Mouse (Mus musculus) brain, embryonic 18.5 days (tissue): ENCODE data around the gene Fshr.

ENCODE experiments used
- DNase-seq: peaks from one replicate; pipeline ENCODE4 v3.0.0-alpha.2; 2012; ENCODE audit warnings: low read depth, low spot score

Gene Fshr

DNA sequence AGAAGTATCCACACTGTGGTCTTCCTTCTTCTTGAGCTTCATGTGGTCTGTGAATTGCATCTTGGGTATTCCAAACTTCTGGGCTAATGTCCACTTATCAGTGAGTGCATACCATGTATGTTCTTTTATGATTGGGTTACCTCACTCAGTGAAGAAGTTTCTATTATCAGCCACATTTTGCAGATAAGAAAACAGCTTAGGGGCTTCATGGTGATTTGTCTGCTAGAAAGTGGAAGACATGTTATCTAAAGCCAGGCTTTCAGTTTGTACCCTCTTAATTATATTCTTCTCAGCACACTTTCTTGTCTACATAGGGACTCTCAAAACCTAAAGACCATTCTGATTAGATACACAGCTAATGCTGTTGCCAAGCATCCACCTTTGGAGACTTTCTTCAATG lies 165.8 kb downstream of the Fshr start:
- DNase-seq: no peak

DNA sequence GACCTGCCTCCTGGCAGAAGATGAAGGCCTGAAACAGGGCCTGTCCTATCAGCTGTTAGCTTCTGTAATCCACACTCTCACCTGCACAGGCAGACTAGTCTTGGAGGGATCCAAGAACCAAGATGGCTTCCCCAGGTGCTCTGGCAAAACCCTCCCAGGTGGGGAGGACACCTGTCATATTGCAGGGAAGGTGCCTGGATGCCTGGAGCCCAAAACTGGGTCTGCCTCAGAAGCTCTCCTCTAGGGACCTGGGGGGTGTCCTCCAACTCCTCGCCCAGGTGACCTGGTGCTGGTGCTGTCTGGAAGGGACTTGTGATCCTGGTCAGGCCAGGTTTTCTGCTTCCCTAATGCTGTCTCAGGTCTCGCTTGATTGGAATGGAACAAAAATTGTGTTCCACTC lies 167.5 kb downstream of the Fshr start:
- DNase-seq: no peak

DNA sequence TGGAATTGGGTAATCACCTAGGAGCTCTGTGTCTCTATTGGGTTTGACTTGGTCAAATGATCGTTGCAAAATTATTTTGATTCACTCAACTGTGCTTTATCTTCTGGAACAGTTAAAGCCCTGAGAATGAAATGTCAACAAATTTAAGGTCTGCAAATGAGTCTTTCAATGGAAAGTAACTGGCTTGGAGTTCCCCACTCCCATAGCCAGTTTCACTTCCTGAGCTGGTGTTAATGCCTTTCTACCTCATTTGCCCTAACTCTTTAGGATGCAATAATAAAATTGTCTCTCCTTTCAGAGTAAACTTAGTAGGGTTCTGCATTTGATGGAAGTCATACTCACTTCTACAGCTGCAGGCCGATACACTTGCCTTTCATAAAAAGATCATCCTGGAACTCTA lies 181.0 kb downstream of the Fshr start:
- no peak for DNase-seq

DNA sequence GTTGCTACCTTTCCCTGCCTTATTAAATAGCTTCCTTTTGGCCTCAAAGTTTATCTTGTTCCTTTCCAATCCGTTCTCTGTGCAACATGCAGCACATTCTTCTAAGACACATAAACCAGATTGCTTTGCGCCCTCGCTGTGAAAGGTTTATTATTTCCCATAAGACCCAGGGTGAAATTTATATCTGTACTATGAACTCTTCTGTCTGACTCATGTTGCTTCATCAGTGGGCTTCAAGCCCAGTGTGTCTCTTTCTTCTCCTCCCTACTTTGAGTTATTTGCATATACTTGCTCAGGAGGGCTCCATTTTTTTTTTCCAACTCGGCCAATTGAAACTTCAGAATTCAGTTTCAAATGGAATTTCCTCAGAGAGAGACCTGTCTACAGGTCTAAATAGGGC lies 183.5 kb downstream of the Fshr start:
- no peak for DNase-seq

DNA sequence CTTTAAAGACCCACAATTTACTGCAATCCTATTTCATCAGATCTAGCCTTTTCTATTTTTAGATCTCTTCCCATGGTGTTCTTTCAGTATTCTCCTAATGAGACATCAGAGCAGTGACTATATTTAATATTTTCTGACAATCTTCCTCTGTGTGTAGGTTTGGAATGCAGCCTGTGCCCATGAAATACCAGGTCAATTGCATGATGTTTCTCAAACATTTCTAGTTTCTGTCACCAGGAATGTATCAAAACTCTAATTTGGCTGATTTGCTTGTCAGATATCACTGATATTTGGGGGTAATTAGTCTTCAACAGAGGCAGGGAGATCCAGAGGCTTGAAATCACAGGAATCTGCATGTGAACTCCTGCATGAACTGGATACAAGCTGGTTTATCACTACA lies 186.8 kb downstream of the Fshr start:
- no peak for DNase-seq

DNA sequence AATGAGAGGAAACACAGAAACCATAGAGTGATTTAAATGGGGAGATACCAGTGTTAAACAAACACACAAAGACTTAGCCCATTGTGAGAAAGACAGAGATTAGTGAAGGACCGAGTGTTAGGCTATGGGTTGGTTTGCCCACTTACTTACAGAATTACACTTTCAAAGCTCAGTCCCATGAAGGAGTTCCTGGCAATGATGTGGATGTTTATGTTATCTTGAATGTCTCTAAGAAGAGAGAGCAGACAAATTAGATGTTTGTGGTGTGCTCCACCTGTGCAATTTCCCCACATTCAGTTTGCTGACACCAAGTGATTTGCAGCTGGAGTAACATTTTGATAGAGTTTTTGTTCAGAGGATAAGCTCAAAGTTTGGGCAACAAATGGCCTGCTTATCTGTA lies 191.4 kb downstream of the Fshr start:
- no peak for DNase-seq

DNA sequence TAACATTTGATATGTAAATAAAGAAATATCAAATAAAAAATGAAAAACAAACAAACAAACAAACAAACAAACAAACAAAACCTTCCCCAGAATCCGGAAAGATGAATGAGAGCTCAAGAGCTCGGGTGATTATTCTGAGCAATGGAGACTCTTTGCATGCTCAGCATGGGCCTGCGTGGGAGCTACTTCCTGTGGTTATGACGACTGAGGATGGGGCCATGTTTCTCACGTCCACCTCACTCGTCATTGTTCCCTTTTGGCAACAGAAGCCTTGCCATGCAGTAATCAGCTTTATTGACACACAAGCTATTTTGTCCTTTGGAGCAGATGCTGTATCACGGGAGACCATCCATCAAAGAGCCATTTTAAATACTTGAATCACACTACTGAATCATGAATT lies 191.8 kb downstream of the Fshr start:
- DNase-seq: no peak

DNA sequence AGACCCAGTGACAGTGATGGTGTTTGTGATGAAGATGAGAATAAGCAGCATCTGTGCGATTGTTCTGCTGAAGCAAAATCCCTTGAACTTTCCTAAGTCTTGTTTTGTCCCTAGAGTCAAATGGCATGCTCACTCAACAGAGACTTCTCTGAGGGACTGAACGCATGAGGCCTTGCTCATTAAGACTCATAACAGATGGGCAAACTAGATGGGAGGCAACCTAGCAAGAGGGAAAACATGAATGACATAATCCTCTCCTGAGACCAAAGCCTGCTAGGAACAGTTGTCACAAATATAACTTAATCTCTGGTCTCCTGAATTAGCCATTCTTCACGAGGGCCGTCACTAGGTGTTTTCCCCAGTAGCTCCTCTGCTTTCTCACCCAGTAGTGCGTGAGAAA lies 194.5 kb downstream of the Fshr start:
- no peak for DNase-seq

DNA sequence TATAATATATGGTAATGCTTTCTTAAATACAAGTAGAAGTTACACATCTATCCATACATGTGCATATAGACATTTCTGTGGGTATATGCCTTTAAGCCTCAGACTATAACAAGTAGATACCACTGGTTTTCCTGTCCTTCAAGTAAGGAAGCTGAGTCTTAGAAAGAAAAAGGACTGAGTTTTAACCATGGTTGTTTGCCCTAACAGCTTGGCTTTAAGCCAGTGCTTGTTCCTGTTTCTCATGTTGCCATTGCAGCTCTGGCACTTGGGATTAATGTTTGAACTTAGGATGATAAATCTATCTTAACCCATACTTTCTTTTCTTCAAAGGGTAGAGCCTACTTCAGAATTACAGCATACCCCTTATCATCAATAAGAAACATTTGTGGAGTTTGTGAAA lies 200.6 kb downstream of the Fshr start:
- no peak for DNase-seq

DNA sequence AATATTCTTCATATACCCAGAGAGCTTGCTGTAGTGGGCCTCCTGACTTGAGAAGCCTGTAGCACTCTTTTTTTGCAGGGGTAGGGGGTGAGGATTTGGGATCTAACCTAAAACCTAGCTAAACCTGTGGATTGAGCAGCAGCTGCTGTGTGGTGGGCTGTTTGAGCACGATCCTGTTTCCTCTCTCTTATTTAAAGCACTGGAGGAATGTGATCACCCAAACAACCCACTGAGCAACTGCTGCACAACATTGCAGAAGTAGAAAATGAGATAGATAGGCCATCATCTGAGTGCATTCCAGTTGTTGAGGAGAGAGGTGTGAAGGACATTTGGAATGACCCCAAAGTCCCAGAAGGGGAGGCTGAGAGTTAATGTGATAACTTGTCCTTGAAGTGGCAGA lies 202.2 kb downstream of the Fshr start:
- no peak for DNase-seq

DNA sequence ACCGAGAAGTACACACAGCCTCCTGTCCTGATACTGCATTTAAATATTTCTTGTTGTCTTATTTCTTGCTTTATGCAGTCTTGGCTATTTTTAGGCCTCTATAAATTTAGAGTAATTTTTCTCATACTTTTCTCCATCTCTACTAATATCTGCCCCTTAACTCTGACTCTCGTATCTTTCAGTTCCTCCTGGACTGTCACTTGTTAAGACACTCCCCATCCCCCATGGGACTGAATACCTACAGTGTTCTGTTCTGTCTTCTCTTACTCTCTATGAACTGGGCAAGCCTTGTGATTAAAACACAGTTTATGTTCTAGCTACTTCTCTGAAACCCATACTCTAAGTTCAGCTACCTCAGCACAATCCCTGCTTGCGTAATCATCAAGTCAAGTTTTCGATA lies 209.2 kb downstream of the Fshr start:
- DNase-seq: no peak

DNA sequence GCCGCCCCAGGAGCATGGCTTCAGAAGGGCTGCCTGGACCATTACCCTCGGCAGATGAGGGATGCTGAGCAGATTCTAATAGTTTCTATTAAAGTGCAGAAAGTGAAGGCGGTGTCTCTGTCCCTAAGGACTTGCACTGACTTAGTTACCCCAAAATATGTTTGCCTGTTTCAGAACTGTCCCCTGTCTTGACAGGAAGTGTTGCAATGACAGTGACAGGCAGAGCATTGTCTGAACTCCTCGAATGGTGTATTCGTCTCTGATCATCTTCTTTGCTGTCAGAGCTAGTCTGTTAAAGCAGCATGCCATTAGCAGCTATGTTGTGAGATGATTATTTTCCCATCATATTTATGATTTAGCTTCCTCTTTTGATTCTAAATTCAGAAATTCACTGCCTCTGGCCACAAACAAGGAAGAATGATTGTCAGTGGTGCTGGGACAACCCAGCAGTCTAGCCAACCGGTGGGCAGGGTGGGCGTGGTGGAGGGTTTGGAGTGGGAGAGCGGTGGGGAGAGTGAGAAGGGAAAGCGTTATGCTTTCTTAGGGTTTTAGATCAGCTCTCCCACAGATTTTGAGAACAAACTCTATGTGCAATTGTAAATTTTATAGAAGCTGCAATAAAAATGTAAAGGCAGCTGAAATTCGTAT lies 219.6 kb downstream of the Fshr start:
- no peak for DNase-seq

DNA sequence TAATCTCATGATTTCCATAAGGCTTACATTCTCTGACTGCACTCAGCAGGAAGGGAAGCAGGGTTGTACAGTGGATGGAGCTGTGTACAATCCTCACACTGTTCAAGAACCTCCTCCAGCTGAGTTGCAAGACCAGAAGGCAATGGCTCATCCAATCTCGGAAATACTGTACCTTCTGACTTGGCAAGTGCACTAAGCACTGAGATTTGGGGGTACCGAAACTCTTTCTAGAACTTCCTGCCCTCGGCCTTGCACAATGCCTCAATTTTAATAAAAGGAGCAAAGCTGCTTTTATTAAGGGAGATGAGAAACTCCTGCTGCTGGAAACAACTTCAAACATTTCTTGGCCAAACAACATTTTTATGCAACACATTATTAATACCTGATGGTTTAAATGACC lies 225.9 kb downstream of the Fshr start:
- no peak for DNase-seq

DNA sequence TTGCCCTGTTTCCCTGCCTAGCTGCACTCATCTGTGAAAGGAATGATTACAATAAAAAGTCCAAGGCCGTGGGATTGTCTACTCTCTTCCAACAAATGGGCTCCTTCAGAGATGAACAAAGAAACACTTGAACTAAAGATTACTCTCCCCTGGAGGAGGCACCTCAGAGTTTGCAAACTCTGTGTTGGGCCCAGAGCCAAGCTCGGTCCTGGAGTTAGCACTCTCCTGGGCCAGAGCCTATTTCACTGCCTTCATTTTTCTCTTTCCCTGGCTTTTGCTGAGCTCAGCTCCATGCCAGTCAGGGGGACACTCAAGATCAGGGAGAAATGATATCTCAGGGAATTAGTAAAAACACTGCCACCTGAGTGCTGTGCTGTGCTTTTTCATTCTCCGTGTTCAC lies 234.4 kb downstream of the Fshr start:
- no peak for DNase-seq

DNA sequence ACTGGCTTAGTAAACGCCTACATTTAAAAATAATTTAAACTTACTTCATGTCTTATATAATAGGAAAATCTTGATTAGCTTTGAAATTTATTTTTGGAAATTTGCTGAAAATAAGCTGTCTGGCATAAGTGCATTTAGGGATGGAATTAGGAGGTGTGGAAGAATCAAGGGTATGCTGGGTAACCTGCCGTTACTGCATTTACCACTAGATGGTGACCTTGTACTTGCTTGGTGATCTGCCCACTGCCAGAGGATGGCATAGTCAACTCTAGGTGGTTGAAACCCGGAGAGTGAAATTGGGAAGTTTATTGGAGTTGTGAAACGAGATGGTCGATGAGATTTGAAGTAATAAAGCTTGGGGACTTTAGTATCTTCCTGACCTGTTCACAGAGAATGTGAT lies 246.5 kb downstream of the Fshr start:
- no peak for DNase-seq

DNA sequence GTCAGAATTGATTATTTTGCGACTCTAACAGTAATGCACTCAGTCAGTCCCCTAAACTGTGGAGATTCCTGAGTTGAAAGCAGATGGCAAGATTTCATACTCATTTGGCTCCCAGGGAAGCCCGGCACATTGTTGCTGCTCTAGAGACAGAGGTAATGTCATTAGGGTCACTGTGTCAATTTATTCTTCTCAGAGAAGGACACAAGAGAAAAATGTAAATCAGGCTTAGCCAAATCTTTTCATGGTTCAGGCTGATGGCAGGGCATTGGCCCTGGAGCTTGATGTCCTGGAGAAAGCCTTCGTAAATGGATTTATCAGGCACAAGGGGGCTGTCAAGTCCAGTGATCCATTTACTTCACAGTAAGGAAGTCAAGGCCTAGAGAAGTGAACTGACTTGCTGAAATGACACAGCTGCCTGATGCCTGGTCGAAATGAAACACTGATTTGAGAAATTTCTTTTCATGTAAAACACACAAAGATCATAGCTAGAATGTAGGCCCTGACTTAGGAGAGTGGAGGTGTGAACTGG lies 262.3 kb downstream of the Fshr start:
- DNase-seq: no peak

DNA sequence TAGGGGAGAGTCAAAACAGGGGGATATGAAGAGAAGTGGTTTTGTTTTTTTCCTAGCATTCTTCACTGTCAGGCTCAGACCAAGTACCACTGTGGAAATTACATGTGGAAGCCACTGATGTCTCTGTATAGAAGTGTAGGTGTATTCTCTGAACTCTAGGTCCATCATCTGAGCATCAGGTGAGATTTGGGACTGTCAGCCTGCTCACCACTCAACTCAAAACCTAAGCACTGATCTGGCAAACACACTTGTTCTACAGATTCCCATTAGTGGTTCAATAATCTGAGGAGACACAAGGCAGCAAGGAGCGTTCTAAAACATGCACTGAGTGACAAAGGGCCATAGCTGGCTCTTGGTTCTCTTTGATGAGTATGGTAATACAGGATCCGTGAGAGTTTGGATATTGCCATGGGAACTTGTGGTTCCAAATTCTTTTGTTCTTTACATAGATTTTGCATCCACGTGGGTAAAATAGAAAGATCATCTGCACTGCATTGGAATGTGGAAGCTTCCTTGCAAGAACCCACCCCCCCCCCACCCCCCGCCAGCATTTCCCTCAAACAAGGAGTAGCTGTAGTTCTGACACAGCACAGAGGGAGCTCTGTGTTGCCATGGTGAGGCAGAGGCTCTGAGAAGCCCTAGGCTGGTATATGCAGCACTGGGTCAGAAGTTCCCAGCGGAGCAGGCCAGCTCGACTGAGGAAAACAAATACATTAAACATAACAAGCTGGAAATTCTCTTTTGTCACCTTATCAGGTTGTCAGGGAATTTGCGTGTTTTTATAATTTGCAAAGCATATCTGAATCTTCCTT lies 262.9 kb downstream of the Fshr start:
- DNase-seq: peak; percentile 64

DNA sequence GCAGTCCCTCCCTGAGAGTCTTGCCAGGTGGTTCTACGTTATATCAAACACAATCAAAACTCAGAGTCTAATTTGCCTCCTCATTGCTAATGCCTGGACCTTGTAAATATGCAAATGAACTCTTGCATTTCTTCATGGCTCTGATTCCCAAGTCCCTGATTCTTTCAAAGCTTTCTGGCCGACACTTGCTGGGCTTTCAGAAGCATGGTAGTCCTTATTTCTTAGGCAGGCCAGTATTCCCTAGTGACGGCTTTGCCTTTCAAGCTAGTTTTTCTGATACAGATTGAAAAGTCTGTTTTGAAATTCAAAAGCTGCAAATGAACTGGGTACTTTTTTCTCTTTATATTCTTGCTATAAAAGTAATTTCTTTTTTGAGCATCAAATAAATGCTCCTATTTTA lies 263.5 kb downstream of the Fshr start:
- no peak for DNase-seq
